Mouse (Mus musculus): ENCODE results near the gene Ezh1.

GRCm38 (mm10) chr11:101245855-101246701 lies 19.8 kb upstream of the Ezh1 start, which contains the start of gene Ramp2:
- TF ChIP-seq FLI1 (IDR thresholded peaks at IDR 0.05; ENCODE audit: low read length) = no peak
- no peak for TF ChIP-seq GATA1 (IDR thresholded peaks at IDR 0.05; ENCODE audit: borderline replicate concordance, low read length)

Data from megakaryocyte, embryonic 14.5 days (primary cell).